In the genomic region with DNA sequence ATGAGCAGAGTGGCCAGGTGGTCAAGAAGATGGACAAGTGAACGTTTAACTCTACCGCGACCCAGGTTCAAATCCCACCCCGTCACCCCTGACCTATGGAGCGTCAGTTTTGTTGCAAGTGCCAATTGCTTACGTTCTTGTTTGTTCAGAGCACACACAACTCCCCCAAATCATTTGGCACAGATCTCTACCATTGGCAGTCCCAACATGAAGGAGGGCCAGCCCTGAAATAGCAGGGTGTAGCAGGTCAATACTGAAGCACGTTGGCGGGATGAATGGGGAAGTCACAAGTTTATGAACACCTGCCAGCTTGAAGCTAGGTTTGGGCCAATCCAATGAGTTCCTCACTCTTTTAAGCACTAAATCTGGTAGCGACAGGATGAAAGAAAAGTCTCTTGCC, we compare ENCODE assay signal across 17 mouse cellular contexts. TPM values are rescaled to one million over a fixed set of nuclear protein-coding genes. Genes with fewer than 3 reads are reported as not detected.
DNase-seq lines count a peak whose midpoint lies in the region; TF ChIP-seq lines count a peak whose summit lies in the region.
"Had no signal": no experiment of that assay in that cellular context is flagged by ENCODE, and none has a peak within 500 bp of the region (broad histone marks: within the 10 kb centered on the region; RNA-seq: fewer than 3 reads in every experiment).

No protein-coding gene starts in this region.

- no peak overlapping the region for H3K27ac ChIP-seq in heart, embryonic 10.5 days
- H3K27ac ChIP-seq: midbrain, embryonic 13.5 days; neural tube, embryonic 15.5 days; stomach, embryonic 15.5 days had no signal

- no peak for TF ChIP-seq CTCF in lung, adult 2 months (IDR thresholded peaks at IDR 0.05; ENCODE audit: insufficient read depth, low read length)

- no peaks in the 10 kb centered on the region for H3K9me3 ChIP-seq in heart, embryonic 10.5 days
- H3K9me3 ChIP-seq: midbrain, embryonic 13.5 days; neural tube, embryonic 15.5 days; stomach, embryonic 15.5 days had no signal

- TF ChIP-seq POLR2A in lung, adult 2 months (IDR thresholded peaks at IDR 0.05; ENCODE audit: borderline replicate concordance, extremely low read depth, low read depth, low read length) = no peak

- DNase-seq in heart, adult 18-20 months = peak; percentile 64 to 72
- DNase-seq in heart, embryonic 10.5 days (ENCODE audit: low spot score) = no peak
- peak; percentile 42 for DNase-seq in lung, postnatal 10 days
- DNase-seq in lung, adult 2 months = no peak
- peak; percentile 21 for DNase-seq in adipocyte (ENCODE audit: low spot score)
- peak; percentile 51 for DNase-seq in fat pad, adult 2 months (ENCODE audit: extremely low read depth, low read depth, low spot score)
- DNase-seq in left cerebral cortex, adult 18-20 months (ENCODE audit: low spot score in 2 of 2) = no peak
- DNase-seq: cerebellum, adult 8-10 months; forebrain, postnatal 0 days; gastrocnemius, postnatal 10 days; kidney, adult 9 months; thymus, postnatal 14 days had no signal

- WGBS in heart, embryonic 10.5 days = 90% methylated on average over 9 of the region's 9 CpGs
- 68% methylated on average over 9 of the region's 9 CpGs for WGBS in lung, adult 2 months

- H3K36me3 ChIP-seq in heart, embryonic 10.5 days = peaks cover 79% of the 10 kb centered on the region

- H3K27me3 ChIP-seq in heart, embryonic 10.5 days (ENCODE audit: insufficient read depth, poor library complexity, severe bottlenecking) = no peaks in the 10 kb centered on the region
- H3K27me3 ChIP-seq: midbrain, embryonic 13.5 days; neural tube, embryonic 15.5 days; stomach, embryonic 15.5 days had no signal

- H3K4me1 ChIP-seq in heart, embryonic 10.5 days = peaks cover 27% of the 10 kb centered on the region
- no peaks in the 10 kb centered on the region; the same call in none of the 2 replicates for H3K4me1 ChIP-seq in lung, adult 2 months (ENCODE audit: control insufficient read depth, insufficient read depth, low read length)

- no peak overlapping the region for H3K4me3 ChIP-seq in heart, embryonic 10.5 days
- H3K4me3 ChIP-seq in lung, adult 2 months (replicated peaks; ENCODE audit: extremely low read depth, low read depth, low read length) = no peak overlapping the region
- H3K4me3 ChIP-seq: erythroblast, embryonic 14.5 days; midbrain, embryonic 13.5 days; myocyte; neural tube, embryonic 15.5 days; stomach, embryonic 15.5 days had no signal

RNA-seq across cellular contexts. Expression of a gene that starts 46.7 kb away (rescaled TPM):
- total RNA-seq in heart, adult 18-20 months (2021) = 10 to 100 TPM in 1 of 2 experiments, 1 to 10 TPM in 1; 9.4 to 10.6 TPM
- 5.8 and 7.4 TPM in 2 replicates for polyA plus RNA-seq in heart, embryonic 10.5 days (2016; fragmentation: Nextera tagmentation; extraction: Ambion mirVana)
- 9.1 and 9.6 TPM in 2 replicates for polyA plus RNA-seq in lung, adult 2 months (2012; rRNA removed)
- 10 to 100 TPM; 37.9 to 44.0 TPM for total RNA-seq in left cerebral cortex, adult 18-20 months (2021)

Comparison
In these comparisons a context has a peak if more than half of its experiments do, and no peak if none do; other contexts are left out.
1. DNase-seq: peak in heart, adult 18-20 months (2 of 2), lung, postnatal 10 days (single experiment), adipocyte (single experiment) and fat pad, adult 2 months (single experiment); none in heart, embryonic 10.5 days (single experiment), lung, adult 2 months (single experiment) and left cerebral cortex, adult 18-20 months (0 of 2).